Mouse (Mus musculus) intestine, postnatal 0 days (tissue): ENCODE measurements around the gene Kif4. TPM values are rescaled to one million over a fixed set of nuclear protein-coding genes. Genes with fewer than 3 reads are reported as not detected.
A peak's percentile ranks its signal among the peaks of the same experiment; 100 is the strongest.

Experiments used
- ATAC-seq: fragments of 200-750 bp; cut with Nextera tagmentation; 2 replicates; pipeline ENCODE4 v1.8.0; 2017; ENCODE audit warnings: mild to moderate bottlenecking, moderate TSS enrichment, moderate library complexity
- H3K27ac ChIP-seq: fragments of 300-500 bp; sonication (generic); 2 replicates; pipeline ENCODE4 v1.5.1; 2014; ENCODE audit warnings: mild to moderate bottlenecking, low read depth, low read length, moderate library complexity
- H3K27me3 ChIP-seq: fragments of 300-500 bp; sonication (generic); replicated peaks from 2 replicates; pipeline ENCODE4 v1.6.1; 2014; ENCODE audit warnings: low read length, mixed read lengths; ENCODE audit not compliant: control insufficient read depth, insufficient read depth
- H3K36me3 ChIP-seq: fragments of 300-500 bp; sonication (generic); 2 replicates; pipeline ENCODE4 v1.6.1; 2014; ENCODE audit warnings: mild to moderate bottlenecking, moderate library complexity; ENCODE audit not compliant: control insufficient read depth, insufficient read depth
- H3K4me1 ChIP-seq: fragments of 300-500 bp; sonication (generic); replicated peaks from 2 replicates; pipeline ENCODE4 v1.6.1; 2014; ENCODE audit warnings: antibody characterized with exemption, low read length, mixed read lengths; ENCODE audit not compliant: control insufficient read depth, insufficient read depth
- H3K4me2 ChIP-seq: fragments of 300-500 bp; sonication (generic); replicated peaks from 2 replicates; pipeline ENCODE4 v1.6.1; 2014; ENCODE audit warnings: low read depth, mild to moderate bottlenecking, moderate library complexity
- H3K4me3 ChIP-seq: fragments of 300-500 bp; sonication (generic); 2 replicates; pipeline ENCODE4 v1.5.1; 2014; ENCODE audit warnings: low read depth, low read length
- H3K9ac ChIP-seq: fragments of 300-500 bp; sonication (generic); 2 replicates; pipeline ENCODE4 v1.6.1; 2014; ENCODE audit warnings: mild to moderate bottlenecking, low read depth, low read length
- H3K9me3 ChIP-seq: fragments of 300-500 bp; sonication (generic); 2 replicates; pipeline ENCODE4 v1.6.1; 2016; ENCODE audit warnings: mixed run types; ENCODE audit not compliant: control insufficient read depth
- CTCF ChIP-seq: sonication (generic); IDR thresholded peaks from 2 replicates; pipeline ENCODE4 v1.5.1; 2016; ENCODE audit warnings: low read depth, mild to moderate bottlenecking, control low read depth, antibody characterized with exemption, moderate library complexity
- WGBS: fragments of 180-500 bp; shearing (Covaris S2); extraction: QIAGEN DNeasy Blood & Tissue Kit; methylation state at CpG from one replicate; pipeline ENCODE4 v1.1.7; 2014; 5-methylcytosine and 5-hydroxymethylcytosine counted together
- polyA plus RNA-seq: library from polyadenylated mRNA; unstranded; fragments of >200 nt; fragmentation: Nextera tagmentation; extraction: Ambion mirVana; gene quantifications from 2 replicates; pipeline ENCODE4 v1.2.1, GENCODE M21; 2015

Kif4 gene
- polyA plus RNA-seq, 1 experiment from 2014 or later, result 4.0 TPM

DNA sequence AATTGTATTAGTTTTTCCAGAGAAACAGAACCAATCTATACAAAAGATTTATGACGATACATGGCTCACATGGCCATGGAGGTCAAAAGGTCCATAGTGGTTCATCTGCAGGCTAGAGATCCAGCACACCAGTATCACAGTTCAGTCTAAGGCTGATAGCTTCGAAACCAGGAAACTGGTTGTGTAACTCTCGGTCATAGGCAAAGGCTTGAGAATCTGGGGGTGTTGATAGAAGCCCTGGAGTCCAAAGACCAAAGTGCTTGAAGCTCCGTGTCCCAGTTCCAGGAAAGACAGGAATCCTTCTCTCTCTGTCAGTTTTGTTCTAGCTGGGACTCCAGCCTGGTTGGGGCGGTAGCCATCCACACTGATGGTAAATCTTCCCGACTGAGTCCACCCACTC lies 82.5 kb downstream of the Kif4 start:
- no peak overlapping the region for H3K4me2 ChIP-seq
- H3K4me3 ChIP-seq, result no peak overlapping the region
- no peak for TF ChIP-seq CTCF
- no peak overlapping the region for H3K9ac ChIP-seq
- WGBS, result 58% methylated on average over 6 of the region's 6 CpGs
- no peaks in the 10 kb centered on the region for H3K36me3 ChIP-seq
- peak; percentile 99 for ATAC-seq
- peak overlapping the region; percentile 46; the same call in 1 of the 2 replicates for H3K27ac ChIP-seq
- H3K27me3 ChIP-seq, result no peaks in the 10 kb centered on the region
- no peaks in the 10 kb centered on the region for H3K4me1 ChIP-seq
- H3K9me3 ChIP-seq, result no peaks in the 10 kb centered on the region

GRCm38 (mm10) chrX:100716173-100716572 lies 90.6 kb downstream of the Kif4 start:
- Histone ChIP-seq H3K4me1 (no peaks in the 10 kb centered on the region), H3K27me3 (no peaks in the 10 kb centered on the region), H3K36me3 (no peaks in the 10 kb centered on the region), H3K27ac (no peak overlapping the region), H3K9ac (no peak overlapping the region), H3K4me3 (no peak overlapping the region), H3K4me2 (no peak overlapping the region), H3K9me3 (no peaks in the 10 kb centered on the region)
- no peak for ATAC-seq
- TF ChIP-seq CTCF, result no peak
- WGBS, result 92% methylated on average over 6 of the region's 6 CpGs

DNA sequence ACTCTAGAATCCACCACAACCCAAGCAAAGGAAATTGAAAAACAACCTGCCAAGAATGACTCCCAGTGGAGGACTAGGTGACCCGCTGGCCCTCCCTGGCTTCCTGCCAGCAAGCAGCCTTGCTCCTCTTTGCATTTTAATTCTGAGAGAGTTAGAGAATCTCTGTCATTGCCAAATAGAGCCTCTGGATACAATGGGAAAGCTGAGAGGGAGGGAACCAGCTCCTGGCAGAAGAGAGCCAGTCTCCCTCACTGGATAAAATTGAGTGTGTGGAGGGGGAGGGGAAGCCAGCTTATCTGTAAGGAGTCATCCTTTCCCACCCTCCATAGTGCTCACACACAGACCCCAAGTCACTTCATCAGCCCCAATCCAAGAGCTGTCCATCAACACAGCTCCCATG lies 103.4 kb downstream of the Kif4 start:
- no peak overlapping the region for H3K9ac ChIP-seq
- 53% methylated on average over 1 of the region's 1 CpGs for WGBS
- no peak for ATAC-seq

GRCm38 (mm10) chrX:100729665-100730188 lies 104.2 kb downstream of the Kif4 start, which contains the start of gene Gdpd2:
Gene Gdpd2, plus strand, starts transcription at chrX:100729873.
- no peak within 1 kb of the TSS for H3K9ac ChIP-seq
- ATAC-seq, result peak; percentile 72
- H3K27ac ChIP-seq, result no peak within 1 kb of the TSS
- no peaks in the 10 kb centered on the region for H3K9me3 ChIP-seq
- no peaks in the 10 kb centered on the region for H3K27me3 ChIP-seq
- peak within 1 kb of the TSS; percentile 51 for H3K4me2 ChIP-seq
- H3K4me3 ChIP-seq, result 0 out of 2 replicates have a peak within 1 kb of the TSS, but pooled peaks have one; percentile 12
- 16% methylated on average over 8 of the region's 8 CpGs for WGBS
- no peaks in the 10 kb centered on the region; the same call in 1 of the 2 replicates for H3K4me1 ChIP-seq
- H3K36me3 ChIP-seq, result no peaks in the 10 kb centered on the region
- peak; percentile 72 for TF ChIP-seq CTCF

More for the DNA sequence above, 103.4 kb downstream of the Kif4 start:
- Histone ChIP-seq H3K9me3 (no peaks in the 10 kb centered on the region), H3K27me3 (no peaks in the 10 kb centered on the region), H3K4me1 (no peaks in the 10 kb centered on the region; the same call in 1 of the 2 replicates), H3K4me3 (no peak overlapping the region), H3K4me2 (no peak overlapping the region), H3K36me3 (no peaks in the 10 kb centered on the region), H3K27ac (no peak overlapping the region)
- TF ChIP-seq CTCF, result no peak

DNA sequence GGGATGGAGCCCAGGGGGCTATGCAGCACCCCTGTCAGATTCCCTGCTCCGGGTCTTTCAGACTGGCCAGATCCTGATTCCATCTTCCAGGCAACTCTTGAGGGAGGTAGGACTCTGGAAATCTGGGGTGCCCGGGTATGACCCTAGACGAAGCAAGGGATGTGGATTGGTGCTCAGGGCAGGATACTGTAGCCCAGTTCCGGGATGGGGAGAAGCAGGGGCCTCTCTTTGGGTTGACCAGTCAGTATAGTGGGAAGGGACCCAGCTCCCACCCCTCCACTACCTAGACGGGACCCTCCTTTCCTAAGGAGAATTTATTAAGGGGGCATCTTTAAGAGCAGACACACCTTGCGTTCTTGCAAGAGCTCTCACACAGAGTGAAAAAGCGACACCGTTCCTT lies 104.7 kb downstream of the Kif4 start:
- H3K4me3 ChIP-seq, result 0 out of 2 replicates have a peak overlapping the region, but pooled peaks have one; percentile 12
- TF ChIP-seq CTCF, result no peak
- WGBS, result 39% methylated on average over 8 of the region's 8 CpGs
- no peaks in the 10 kb centered on the region; the same call in 1 of the 2 replicates for H3K4me1 ChIP-seq
- peak overlapping the region; percentile 51 for H3K4me2 ChIP-seq
- H3K27ac ChIP-seq, result no peak overlapping the region
- H3K9ac ChIP-seq, result no peak overlapping the region
- no peaks in the 10 kb centered on the region for H3K36me3 ChIP-seq
- no peak for ATAC-seq
- no peaks in the 10 kb centered on the region for H3K9me3 ChIP-seq
- no peaks in the 10 kb centered on the region for H3K27me3 ChIP-seq

- Histone ChIP-seq H3K4me1 (no peaks in the 10 kb centered on the region), H3K9ac (no peak overlapping the region), H3K9me3 (no peaks in the 10 kb centered on the region), H3K36me3 (no peaks in the 10 kb centered on the region), H3K27me3 (no peaks in the 10 kb centered on the region), H3K4me3 (no peak overlapping the region), H3K27ac (no peak overlapping the region), H3K4me2 (no peak overlapping the region)
- ATAC-seq, result peak; percentile 77
- WGBS, result 57% methylated on average over 7 of the region's 7 CpGs
- no peak for TF ChIP-seq CTCF
These were observed 108.8 kb downstream of the Kif4 start for GRCm38 (mm10) chrX:100734359-100734758.
